Mouse (Mus musculus): ENCODE results near the gene Sstr3. TPM values are rescaled to one million over a fixed set of nuclear protein-coding genes. Genes with fewer than 3 reads are reported as not detected.

The Sstr3 gene
- total RNA-seq, 4 experiments from 2014 or later, result not detected

DNA sequence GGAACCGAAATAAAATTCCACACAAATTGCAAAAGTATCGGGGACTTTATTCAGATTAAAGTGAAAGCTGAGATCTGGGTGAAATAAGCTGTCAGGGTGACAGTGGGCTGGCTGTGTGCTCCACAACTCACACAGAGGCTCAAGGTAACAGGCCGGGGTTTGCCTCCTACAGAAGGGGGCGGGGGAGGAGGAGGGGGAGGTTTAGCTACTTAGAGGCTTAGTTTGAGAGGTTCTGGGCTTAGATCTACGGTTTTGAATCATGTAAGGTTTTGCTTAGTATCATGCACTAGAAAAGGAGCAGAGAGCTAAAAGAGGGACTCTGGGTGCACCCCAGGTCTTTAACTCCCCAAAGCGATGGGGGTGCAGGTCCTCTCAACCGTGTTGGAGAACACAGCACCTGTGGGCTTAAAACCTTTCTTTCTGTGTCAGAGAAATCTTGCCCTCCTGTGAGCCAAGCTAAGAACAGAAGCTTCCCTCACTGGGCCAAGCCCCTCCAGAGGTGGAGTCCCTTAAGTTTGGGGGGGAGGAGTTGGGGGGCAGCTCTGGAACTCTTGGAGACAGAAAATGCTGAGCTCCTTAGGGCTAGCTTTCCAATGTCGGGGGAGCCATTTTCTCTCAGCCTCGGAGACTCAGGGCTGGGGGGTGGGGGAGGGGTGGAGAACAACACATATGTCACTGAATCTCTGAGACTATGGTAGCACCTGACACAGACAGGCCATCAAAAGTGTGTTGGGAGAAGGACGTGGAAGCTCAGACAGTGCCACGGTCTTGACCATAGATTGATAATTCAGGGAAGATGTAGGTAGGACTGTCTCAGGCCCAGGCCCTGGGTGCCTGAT, 14.9 kb upstream of the Sstr3 start:
- DNase-seq (ENCODE audit: low spot score), result no peak

GRCm38 (mm10) chr15:78557693-78558535, 13.4 kb upstream of the Sstr3 start:
- no peak for DNase-seq (ENCODE audit: low spot score)

GRCm38 (mm10) chr15:78554545-78555313, 10.2 kb upstream of the Sstr3 start:
- DNase-seq (ENCODE audit: low spot score), result peak; percentile 25

DNA sequence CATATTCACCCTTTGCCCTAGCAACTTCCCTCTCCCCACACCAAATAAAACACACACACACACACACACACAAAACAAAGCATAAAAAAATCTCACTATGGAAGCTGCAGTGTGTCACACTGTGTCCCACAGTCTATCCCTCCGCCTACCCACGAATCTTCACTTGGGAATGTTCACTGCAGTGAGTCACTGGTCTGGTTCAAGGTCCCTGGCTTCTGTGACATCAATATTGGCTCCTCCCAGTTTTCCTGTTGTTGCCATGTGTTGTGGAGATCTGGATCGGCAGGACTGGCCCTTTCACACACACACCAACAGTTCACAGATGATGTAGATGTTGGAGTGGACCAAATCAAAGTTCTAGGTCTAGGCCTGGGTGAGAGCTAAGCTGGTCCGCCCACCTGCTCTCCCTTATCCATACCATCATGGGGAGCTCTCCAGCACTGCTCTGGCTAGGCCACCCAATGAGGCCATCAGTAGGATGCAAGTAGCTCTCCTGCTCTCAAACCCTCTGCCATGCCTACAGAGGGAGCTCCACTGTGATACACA, 4.8 kb upstream of the Sstr3 start:
- DNase-seq (ENCODE audit: low spot score), result no peak

DNA sequence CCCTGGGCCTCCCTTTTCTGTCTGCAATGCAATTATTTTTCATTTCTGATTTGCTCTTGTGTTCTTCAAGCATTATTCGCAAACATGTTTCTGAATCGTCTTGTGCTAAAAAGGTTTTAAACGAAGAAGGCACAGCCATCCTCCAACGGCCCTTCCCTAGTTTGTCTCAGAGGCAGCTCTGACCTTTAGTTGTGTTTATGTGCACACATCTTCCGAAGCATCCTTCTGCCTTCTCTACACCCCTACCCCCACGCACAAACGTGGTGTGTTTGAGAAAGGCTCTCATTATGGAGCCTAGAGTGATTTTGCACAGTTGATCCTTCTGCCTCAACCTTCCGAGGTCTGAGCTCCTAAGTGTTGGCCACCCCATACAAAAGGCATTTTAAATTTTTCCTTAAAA, 4.2 kb upstream of the Sstr3 start:
- DNase-seq (ENCODE audit: low spot score), result no peak

DNA sequence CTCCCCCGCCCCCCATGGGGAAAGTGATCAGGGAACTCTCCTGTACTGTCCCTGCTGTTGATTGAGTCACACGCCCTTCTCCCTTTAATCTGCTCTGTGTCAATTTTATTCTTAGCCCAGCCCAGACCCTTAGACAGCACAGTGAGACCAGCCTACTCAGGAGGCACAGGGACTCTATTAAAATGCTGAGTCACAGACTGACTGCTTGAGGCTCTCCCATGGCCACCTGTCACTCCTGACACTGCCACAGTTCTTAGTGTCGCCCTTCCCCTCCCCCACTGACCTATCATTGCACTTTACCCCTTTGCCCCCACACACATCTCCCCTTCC, 3.8 kb upstream of the Sstr3 start:
- no peak for DNase-seq (ENCODE audit: low spot score)

- no peak for DNase-seq (ENCODE audit: low spot score)
These were observed 3.2 kb upstream of the Sstr3 start for GRCm38 (mm10) chr15:78547415-78548335.

DNA sequence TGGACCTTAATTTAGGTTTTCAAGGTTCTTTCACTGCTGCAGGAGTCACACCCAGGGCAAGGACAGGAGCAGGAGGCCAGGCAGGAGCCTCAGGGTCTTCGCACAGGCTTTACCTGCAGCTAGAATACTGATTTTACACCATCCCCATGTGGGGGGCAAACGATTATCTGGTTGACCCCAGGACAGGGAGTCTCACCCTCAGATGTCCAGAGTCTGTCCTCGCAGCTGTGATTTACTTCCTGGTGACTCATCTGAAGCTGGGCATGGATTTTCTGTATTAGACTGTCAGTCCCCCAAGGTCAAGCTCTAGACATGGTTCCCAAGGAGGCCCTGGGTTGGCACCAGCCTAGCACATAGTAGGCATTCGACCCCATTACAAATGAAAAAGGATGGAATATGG, 1.6 kb upstream of the Sstr3 start:
- no peak for DNase-seq (ENCODE audit: low spot score)

- no peak for DNase-seq (ENCODE audit: low spot score)
These were observed 444 bp downstream of the Sstr3 start for GRCm38 (mm10) chr15:78544041-78544440.

- DNase-seq (ENCODE audit: low spot score), result no peak
These were observed 1.6 kb downstream of the Sstr3 start for GRCm38 (mm10) chr15:78542767-78543303.

DNA sequence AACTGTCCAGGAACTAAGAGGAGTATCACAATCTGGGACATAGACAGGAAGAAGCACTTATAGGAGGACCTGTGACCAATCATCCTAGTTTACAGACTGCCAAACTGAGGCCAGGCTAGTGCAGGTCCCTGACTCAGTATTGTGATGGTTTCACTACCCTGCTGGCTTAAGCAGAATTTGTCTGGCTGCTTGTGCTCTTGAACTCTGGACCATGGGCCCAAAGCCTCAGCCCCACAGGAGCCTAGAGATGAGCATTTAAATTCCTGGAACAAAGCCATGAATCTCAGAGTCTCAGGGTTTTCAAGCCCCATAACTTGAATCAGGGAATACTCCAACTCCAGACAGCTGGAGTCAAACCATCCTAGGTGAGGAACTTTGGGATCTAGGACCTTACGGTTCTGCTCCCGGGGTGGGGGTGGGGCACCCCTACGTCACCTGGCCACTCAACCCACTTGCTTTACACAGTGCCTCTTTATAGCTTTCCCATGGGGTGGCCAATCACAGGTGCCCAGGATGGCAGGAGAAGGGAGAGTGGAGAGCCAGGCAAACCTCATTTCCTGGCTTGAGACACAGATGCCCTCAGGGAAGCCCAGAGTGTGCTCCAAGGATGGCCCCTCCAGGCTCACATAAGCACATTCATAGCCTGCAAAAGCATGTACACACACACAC, 2.3 kb downstream of the Sstr3 start:
- DNase-seq (ENCODE audit: low spot score), result no peak

GRCm38 (mm10) chr15:78541606-78542005, 2.9 kb downstream of the Sstr3 start:
- DNase-seq (ENCODE audit: low spot score), result no peak

- DNase-seq (ENCODE audit: low spot score), result no peak
These were observed 3.4 kb downstream of the Sstr3 start for GRCm38 (mm10) chr15:78541036-78541435.

DNA sequence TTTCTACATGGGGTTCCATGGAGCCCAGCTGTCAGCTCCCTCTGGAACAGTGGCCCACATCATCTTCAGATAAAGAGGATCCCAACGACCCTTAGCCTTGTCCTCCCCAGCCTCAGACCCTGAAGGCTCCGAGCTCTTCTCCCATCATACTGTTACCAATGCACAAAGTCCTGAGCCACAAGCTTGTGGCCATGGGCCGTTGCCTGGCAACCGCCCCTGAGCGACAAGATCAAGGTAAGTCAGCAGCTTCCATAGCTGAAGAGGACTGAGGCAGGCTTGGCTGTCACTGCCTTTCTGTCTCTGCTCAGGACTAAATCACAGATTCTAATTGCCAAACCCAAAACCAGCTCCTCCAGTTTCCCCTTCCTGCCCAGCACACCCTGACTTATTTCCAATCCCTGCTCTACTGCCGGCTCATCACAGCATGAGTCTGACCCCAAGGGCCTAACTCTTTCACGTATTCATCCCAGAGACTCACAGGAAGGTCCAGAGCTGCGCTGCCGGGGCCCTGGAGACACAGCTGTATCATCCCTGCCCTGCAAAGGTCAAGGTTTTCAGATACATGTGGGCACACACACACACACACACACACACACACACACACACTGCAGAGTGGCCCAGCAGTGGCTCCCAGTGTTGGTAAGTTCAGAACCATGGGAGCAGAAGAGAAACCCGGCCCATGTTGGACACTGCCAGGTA, 8.6 kb downstream of the Sstr3 start:
- DNase-seq (ENCODE audit: low spot score), result no peak

GRCm38 (mm10) chr15:78533346-78533835, 11.1 kb downstream of the Sstr3 start:
- DNase-seq (ENCODE audit: low spot score), result no peak

GRCm38 (mm10) chr15:78532566-78533345, 11.7 kb downstream of the Sstr3 start:
- no peak for DNase-seq (ENCODE audit: low spot score)

DNA sequence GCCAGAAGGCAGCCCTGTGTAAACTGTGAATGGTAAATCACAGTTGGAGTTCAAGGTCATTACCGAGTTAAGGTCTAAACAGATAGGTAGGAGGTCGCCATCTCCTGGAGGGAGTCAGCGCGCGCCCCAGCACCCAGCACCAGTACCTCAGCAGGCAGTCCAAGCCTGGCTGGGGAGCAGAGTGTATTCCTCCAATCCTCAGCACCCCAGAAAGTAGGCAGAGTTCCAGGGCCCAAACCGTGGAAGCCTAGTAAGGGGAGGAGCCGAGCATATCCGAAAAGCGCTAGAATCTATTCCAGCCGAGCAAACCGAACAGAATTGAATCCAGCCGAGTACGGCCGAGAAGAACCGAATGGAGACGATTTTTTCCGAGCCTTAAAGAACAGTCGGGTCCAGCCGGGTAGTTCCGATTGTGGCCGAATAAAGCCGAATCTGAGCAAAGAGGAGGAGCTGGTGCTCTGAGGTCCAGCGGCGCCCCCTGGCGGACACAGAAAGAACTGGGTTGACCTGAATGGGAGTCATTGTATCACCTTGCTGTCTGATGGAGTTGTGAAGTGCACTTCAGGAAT, 12.5 kb downstream of the Sstr3 start:
- DNase-seq (ENCODE audit: low spot score), result peak; percentile 99

GRCm38 (mm10) chr15:78531451-78531720, 13.1 kb downstream of the Sstr3 start:
- DNase-seq (ENCODE audit: low spot score), result no peak

Data from heart, adult 8-10 months (tissue).